Mouse (Mus musculus): ENCODE results near the gene Vasn. TPM values are rescaled to one million over a fixed set of nuclear protein-coding genes. Genes with fewer than 3 reads are reported as not detected.
A peak's percentile ranks its signal among the peaks of the same experiment; 100 is the strongest.

Vasn gene
- polyA plus RNA-seq, 1 experiment from 2014 or later, result 20.4 TPM

DNA sequence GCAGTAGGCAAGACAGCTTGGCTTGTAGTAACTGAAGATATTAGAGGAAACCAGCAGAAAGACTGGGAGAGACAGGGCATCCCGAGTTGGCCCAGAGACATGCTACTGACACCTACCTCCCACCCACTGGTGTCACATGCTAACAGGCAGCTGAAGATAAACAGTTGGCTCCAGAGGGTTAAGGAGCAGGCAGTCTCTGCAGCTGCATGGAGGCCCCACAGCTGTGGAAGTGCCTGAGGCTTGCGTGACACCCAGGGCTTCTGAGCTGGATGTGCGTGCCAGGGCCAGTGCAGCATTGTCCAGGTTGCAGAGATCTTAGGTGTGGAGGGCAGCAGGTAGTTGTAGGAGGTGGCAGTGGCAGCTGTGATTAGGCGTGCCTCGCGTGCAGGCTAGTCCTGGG, 12.6 kb upstream of the Vasn start:
- H3K27me3 ChIP-seq (ENCODE audit: insufficient read depth, low read length), result no peaks in the 10 kb centered on the region
- TF ChIP-seq CTCF (IDR thresholded peaks at IDR 0.05; ENCODE audit: low read depth), result no peak
- H3K36me3 ChIP-seq (ENCODE audit: insufficient read depth, low read length), result peaks cover 15% of the 10 kb centered on the region; the same call in 1 of the 2 replicates
- peak; percentile 46 for DNase-seq (ENCODE audit: low spot score)
- no peak for ATAC-seq (replicated peaks; ENCODE audit: low FRiP score, low read depth)
- no peak overlapping the region for H3K9ac ChIP-seq (ENCODE audit: low read depth, low read length)
- H3K9me3 ChIP-seq (replicated peaks; ENCODE audit: low read length), result no peaks in the 10 kb centered on the region
- H3K4me2 ChIP-seq (ENCODE audit: low read length), result no peak overlapping the region
- peaks cover 16% of the 10 kb centered on the region for H3K4me1 ChIP-seq (replicated peaks; ENCODE audit: insufficient read depth, low read length)
- H3K27ac ChIP-seq, result peak overlapping the region; percentile 60; the same call in 1 of the 2 replicates
- 58% methylated on average over 6 of the region's 6 CpGs for WGBS
- H3K4me3 ChIP-seq (replicated peaks; ENCODE audit: low read depth, low read length), result no peak overlapping the region

DNA sequence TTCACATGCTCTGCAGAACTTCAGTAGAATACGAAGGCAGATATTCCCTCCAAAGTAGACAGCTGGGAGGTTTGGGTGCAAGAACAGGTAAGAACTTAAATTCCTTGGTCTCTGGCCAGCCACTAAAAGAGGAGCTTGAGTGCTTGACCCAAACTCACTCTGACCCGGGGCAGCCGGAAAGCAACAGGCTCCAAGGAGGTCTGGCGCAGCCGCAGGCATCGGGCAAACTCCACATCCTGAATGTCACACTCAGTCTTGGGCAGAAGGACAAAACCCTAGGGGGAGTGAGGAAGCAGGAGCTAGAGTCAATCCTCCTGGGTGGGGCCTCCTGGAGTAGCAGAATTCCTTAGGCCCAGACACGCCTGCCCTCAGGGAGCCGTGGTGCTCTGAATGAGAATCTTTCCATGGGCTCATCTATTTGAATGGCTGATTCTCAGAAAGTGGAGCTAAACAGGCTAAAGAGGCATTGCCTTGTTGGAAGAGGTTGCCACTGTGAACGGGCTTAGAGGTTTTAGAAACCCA, 10.8 kb upstream of the Vasn start:
- Histone ChIP-seq H3K27ac (no peak overlapping the region), H3K9me3 (replicated peaks; ENCODE audit: low read length) (no peaks in the 10 kb centered on the region), H3K4me3 (replicated peaks; ENCODE audit: low read depth, low read length) (no peak overlapping the region), H3K4me2 (ENCODE audit: low read length) (no peak overlapping the region), H3K36me3 (ENCODE audit: insufficient read depth, low read length) (peaks cover 15% of the 10 kb centered on the region; the same call in 1 of the 2 replicates), H3K9ac (ENCODE audit: low read depth, low read length) (no peak overlapping the region), H3K27me3 (ENCODE audit: insufficient read depth, low read length) (no peaks in the 10 kb centered on the region), H3K4me1 (replicated peaks; ENCODE audit: insufficient read depth, low read length) (peaks cover 7% of the 10 kb centered on the region)
- TF ChIP-seq CTCF (IDR thresholded peaks at IDR 0.05; ENCODE audit: low read depth), result no peak
- 94% methylated on average over 9 of the region's 9 CpGs for WGBS
- DNase-seq (ENCODE audit: low spot score) (no peak), ATAC-seq (replicated peaks; ENCODE audit: low FRiP score, low read depth) (no peak)

DNA sequence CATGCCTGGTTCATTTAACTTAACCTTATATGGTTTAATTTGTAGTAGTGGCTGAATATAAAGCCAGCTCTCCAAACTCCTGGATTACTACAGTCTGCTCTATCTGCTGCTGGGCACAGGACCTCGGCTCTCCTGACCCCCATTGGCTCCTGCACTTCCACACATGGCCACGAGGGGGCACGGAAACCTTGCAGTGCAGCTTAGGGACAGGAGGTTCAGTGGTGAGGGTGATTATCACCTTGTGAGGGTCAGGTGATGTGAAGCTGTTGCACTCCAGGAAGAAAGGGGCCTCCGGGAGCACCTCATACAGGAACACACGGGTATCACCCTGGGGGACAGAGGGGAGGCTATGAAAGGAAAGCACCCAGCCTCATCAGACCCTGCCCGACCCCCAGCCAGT, 9.8 kb upstream of the Vasn start:
- no peak overlapping the region for H3K4me2 ChIP-seq (ENCODE audit: low read length)
- H3K9ac ChIP-seq (ENCODE audit: low read depth, low read length), result no peak overlapping the region
- H3K4me1 ChIP-seq (replicated peaks; ENCODE audit: insufficient read depth, low read length), result peaks cover 4% of the 10 kb centered on the region; the same call in 1 of the 2 replicates
- TF ChIP-seq CTCF (IDR thresholded peaks at IDR 0.05; ENCODE audit: low read depth), result peak; percentile 98
- no peaks in the 10 kb centered on the region for H3K9me3 ChIP-seq (replicated peaks; ENCODE audit: low read length)
- no peak overlapping the region for H3K27ac ChIP-seq
- DNase-seq (ENCODE audit: low spot score) (peak; percentile 80), ATAC-seq (replicated peaks; ENCODE audit: low FRiP score, low read depth) (peak; percentile 47; the same call in 1 of the 2 replicates)
- WGBS, result 19% methylated on average over 6 of the region's 6 CpGs
- no peaks in the 10 kb centered on the region for H3K27me3 ChIP-seq (ENCODE audit: insufficient read depth, low read length)
- H3K4me3 ChIP-seq (replicated peaks; ENCODE audit: low read depth, low read length), result no peak overlapping the region
- H3K36me3 ChIP-seq (ENCODE audit: insufficient read depth, low read length), result peaks cover 15% of the 10 kb centered on the region; the same call in 1 of the 2 replicates

DNA sequence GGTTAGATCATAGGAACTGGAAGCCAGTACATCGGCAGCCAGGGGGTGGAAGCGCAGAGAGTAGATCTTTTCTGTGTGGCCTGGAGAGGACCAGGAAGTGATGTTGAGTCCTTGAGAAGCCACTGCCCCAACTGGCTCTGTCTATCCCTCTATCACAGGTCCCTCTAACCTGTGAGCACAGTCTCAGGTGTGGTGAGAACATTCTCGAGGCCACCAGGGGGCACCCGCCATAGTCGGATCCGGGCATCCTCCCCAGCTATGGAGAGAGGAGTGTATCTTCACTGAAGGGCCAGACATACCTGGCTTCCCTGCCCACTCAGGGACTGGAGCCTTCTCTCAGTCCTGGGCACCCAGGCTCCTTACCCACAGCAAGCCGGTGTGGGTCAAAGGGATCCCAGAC, 7.7 kb upstream of the Vasn start:
- DNase-seq (ENCODE audit: low spot score), result peak; percentile 55
- Histone ChIP-seq H3K9me3 (replicated peaks; ENCODE audit: low read length) (no peaks in the 10 kb centered on the region), H3K27me3 (ENCODE audit: insufficient read depth, low read length) (no peaks in the 10 kb centered on the region), H3K27ac (no peak overlapping the region), H3K9ac (ENCODE audit: low read depth, low read length) (no peak overlapping the region), H3K4me3 (replicated peaks; ENCODE audit: low read depth, low read length) (no peak overlapping the region), H3K4me1 (replicated peaks; ENCODE audit: insufficient read depth, low read length) (peaks cover 4% of the 10 kb centered on the region; the same call in 1 of the 2 replicates), H3K36me3 (ENCODE audit: insufficient read depth, low read length) (peaks cover 14% of the 10 kb centered on the region; the same call in 1 of the 2 replicates), H3K4me2 (ENCODE audit: low read length) (no peak overlapping the region)
- no peak for ATAC-seq (replicated peaks; ENCODE audit: low FRiP score, low read depth)
- TF ChIP-seq CTCF (IDR thresholded peaks at IDR 0.05; ENCODE audit: low read depth), result peak; percentile 68
- 39% methylated on average over 7 of the region's 7 CpGs for WGBS

DNA sequence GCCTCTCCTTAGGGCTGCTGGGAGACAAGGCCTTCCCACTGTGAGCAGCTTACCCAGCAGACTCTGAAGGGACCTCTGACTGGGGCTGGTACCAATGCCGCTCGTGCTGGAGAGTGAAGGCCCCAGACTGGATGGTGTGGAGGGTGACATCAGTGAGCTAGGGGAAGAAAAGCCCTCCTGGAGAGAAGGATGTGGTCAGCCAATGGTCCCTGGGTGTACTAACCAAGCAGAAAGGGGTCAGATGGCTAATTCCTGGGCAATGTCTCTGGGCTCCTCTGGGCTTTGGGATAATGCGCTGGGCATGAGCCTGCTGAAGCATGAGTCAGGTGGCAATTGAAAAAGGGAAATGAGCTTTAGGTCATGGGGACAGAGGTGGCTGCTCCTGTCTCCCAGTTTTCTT, 6.1 kb upstream of the Vasn start:
- no peak overlapping the region for H3K4me2 ChIP-seq (ENCODE audit: low read length)
- TF ChIP-seq CTCF (IDR thresholded peaks at IDR 0.05; ENCODE audit: low read depth), result no peak
- peaks cover 4% of the 10 kb centered on the region; the same call in 1 of the 2 replicates for H3K4me1 ChIP-seq (replicated peaks; ENCODE audit: insufficient read depth, low read length)
- 96% methylated on average over 3 of the region's 3 CpGs for WGBS
- H3K36me3 ChIP-seq (ENCODE audit: insufficient read depth, low read length), result 0 out of 2 replicates have a peak, but pooled peaks cover under 1% of the 10 kb centered on the region
- no peak overlapping the region for H3K9ac ChIP-seq (ENCODE audit: low read depth, low read length)
- no peak for ATAC-seq (replicated peaks; ENCODE audit: low FRiP score, low read depth)
- H3K27ac ChIP-seq, result no peak overlapping the region
- no peaks in the 10 kb centered on the region for H3K27me3 ChIP-seq (ENCODE audit: insufficient read depth, low read length)
- DNase-seq (ENCODE audit: low spot score), result no peak
- no peaks in the 10 kb centered on the region for H3K9me3 ChIP-seq (replicated peaks; ENCODE audit: low read length)
- H3K4me3 ChIP-seq (replicated peaks; ENCODE audit: low read depth, low read length), result no peak overlapping the region

DNA sequence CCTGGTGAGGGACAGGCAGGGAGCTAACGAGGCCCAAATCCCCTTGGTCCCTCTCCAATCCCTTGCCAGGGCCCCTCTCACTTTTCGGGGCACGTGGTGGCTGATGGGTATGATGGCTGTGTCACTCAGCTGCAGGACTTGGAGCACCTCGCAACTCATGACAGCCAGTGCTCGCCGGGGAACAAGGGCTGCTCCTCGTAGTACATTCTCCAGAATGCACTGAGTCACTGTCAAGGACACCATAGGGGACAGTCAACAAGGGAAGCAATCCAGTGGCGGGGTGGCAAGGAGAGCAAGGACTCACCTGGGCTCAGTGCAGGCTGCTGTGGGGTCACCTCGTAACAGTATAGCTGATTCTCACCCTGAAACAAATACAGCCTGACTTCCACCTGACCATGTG, 5.1 kb upstream of the Vasn start:
- no peak overlapping the region for H3K27ac ChIP-seq
- no peaks in the 10 kb centered on the region for H3K36me3 ChIP-seq (ENCODE audit: insufficient read depth, low read length)
- H3K27me3 ChIP-seq (ENCODE audit: insufficient read depth, low read length), result no peaks in the 10 kb centered on the region
- H3K9me3 ChIP-seq (replicated peaks; ENCODE audit: low read length), result no peaks in the 10 kb centered on the region
- DNase-seq (ENCODE audit: low spot score) (no peak), ATAC-seq (replicated peaks; ENCODE audit: low FRiP score, low read depth) (no peak)
- H3K4me2 ChIP-seq (ENCODE audit: low read length), result no peak overlapping the region
- H3K9ac ChIP-seq (ENCODE audit: low read depth, low read length), result no peak overlapping the region
- H3K4me3 ChIP-seq (replicated peaks; ENCODE audit: low read depth, low read length), result no peak overlapping the region
- TF ChIP-seq CTCF (IDR thresholded peaks at IDR 0.05; ENCODE audit: low read depth), result no peak
- H3K4me1 ChIP-seq (replicated peaks; ENCODE audit: insufficient read depth, low read length), result peaks cover 4% of the 10 kb centered on the region; the same call in 1 of the 2 replicates
- 88% methylated on average over 9 of the region's 9 CpGs for WGBS

Measured in kidney, postnatal 0 days (tissue).